Mouse (Mus musculus) cerebellum, postnatal 25 days (tissue): ENCODE measurements around the gene Ces3a.
"Not testable (repeated sequence)": the region's sequence is repeated elsewhere in the genome, so short reads cannot be mapped to it uniquely, and the experiment has no call there.

Experiments
- DNase-seq, 2 experiments: peaks; one replicate each; pipeline ENCODE4 v3.0.0; 2021; ENCODE audit warnings: mixed read lengths in 2 of 2

Gene Ces3a

GRCm38 (mm10) chr8:105048371-105048854 lies at the start of gene Ces3a:
Ces3a (plus strand) TSS chr8:105048601.
- DNase-seq: no peak

- DNase-seq: no peak
These were observed 49.2 kb upstream of the Ces3a start for GRCm38 (mm10) chr8:104999183-104999582.

GRCm38 (mm10) chr8:105000586-105000985 lies 47.8 kb upstream of the Ces3a start, which contains the start of gene Ces2h:
Ces2h (plus strand) TSS chr8:105000853.
- DNase-seq: no peak

- no peak for DNase-seq
These were observed 38.4 kb upstream of the Ces3a start for GRCm38 (mm10) chr8:105010000-105010399.

GRCm38 (mm10) chr8:105011136-105011535 lies 37.3 kb upstream of the Ces3a start:
- no peak for DNase-seq

- no peak for DNase-seq
These were observed 34.0 kb upstream of the Ces3a start for GRCm38 (mm10) chr8:105014391-105014790.

- no peak for DNase-seq
These were observed 26.4 kb upstream of the Ces3a start for GRCm38 (mm10) chr8:105021954-105022353.

- peak; percentile 64 to 76 for DNase-seq
These were observed 25.3 kb upstream of the Ces3a start for GRCm38 (mm10) chr8:105023087-105023486.

- DNase-seq: no peak
These were observed 23.4 kb upstream of the Ces3a start for GRCm38 (mm10) chr8:105025050-105025449.

GRCm38 (mm10) chr8:105043510-105043909 lies 4.9 kb upstream of the Ces3a start:
- no peak for DNase-seq

GRCm38 (mm10) chr8:105045824-105046401 lies 2.5 kb upstream of the Ces3a start:
- no peak for DNase-seq

- no peak for DNase-seq
These were observed 7.8 kb downstream of the Ces3a start for GRCm38 (mm10) chr8:105056211-105056610.

GRCm38 (mm10) chr8:105060056-105060455 lies 11.7 kb downstream of the Ces3a start:
- no peak for DNase-seq

- DNase-seq: peak; percentile 8 to 44
These were observed 18.4 kb downstream of the Ces3a start for GRCm38 (mm10) chr8:105066761-105067160.

- DNase-seq: not testable (repeated sequence)
These were observed 19.5 kb downstream of the Ces3a start for GRCm38 (mm10) chr8:105067905-105068304.

- DNase-seq: no peak
These were observed 20.6 kb downstream of the Ces3a start for GRCm38 (mm10) chr8:105068971-105069370.

- no peak for DNase-seq
These were observed 28.2 kb downstream of the Ces3a start for GRCm38 (mm10) chr8:105076601-105077000.

- DNase-seq: no peak
These were observed 28.7 kb downstream of the Ces3a start for GRCm38 (mm10) chr8:105077071-105077470.

GRCm38 (mm10) chr8:105078591-105078990 lies 30.2 kb downstream of the Ces3a start:
- no peak for DNase-seq

- no peak for DNase-seq
These were observed 32.5 kb downstream of the Ces3a start for GRCm38 (mm10) chr8:105080814-105081336.

GRCm38 (mm10) chr8:105083449-105084050 lies 35.1 kb downstream of the Ces3a start, which contains the start of gene Ces3b:
Ces3b (plus strand) TSS chr8:105083753.
- no peak for DNase-seq

- not testable (repeated sequence) for DNase-seq
These were observed 39.8 kb downstream of the Ces3a start for GRCm38 (mm10) chr8:105088166-105088565.

- DNase-seq: no peak
These were observed 40.2 kb downstream of the Ces3a start for GRCm38 (mm10) chr8:105088581-105088980.

GRCm38 (mm10) chr8:105093992-105094391 lies 45.6 kb downstream of the Ces3a start:
- no peak for DNase-seq
